Mouse (Mus musculus) bone marrow, adult 2 months (tissue): ENCODE measurements around the gene Fbxw8. TPM values are rescaled to one million over a fixed set of nuclear protein-coding genes. Genes with fewer than 3 reads are reported as not detected.

Experiments used
- H3K27ac ChIP-seq: fragments of 200-500 bp; 2 replicates; pipeline ENCODE4 v1.5.1; 2012; ENCODE audit warnings: low read depth, mild to moderate bottlenecking, control low read depth, inconsistent platforms, low read length; ENCODE audit not compliant: control insufficient read depth, poor library complexity, insufficient read depth
- H3K4me1 ChIP-seq: fragments of 200-500 bp; 2 replicates; pipeline ENCODE4 v1.6.1; 2011; ENCODE audit warnings: low read length; ENCODE audit not compliant: control insufficient read depth, insufficient read depth
- H3K4me3 ChIP-seq: fragments of 200-500 bp; replicated peaks from 2 replicates; pipeline ENCODE3; 2011; ENCODE audit warnings: mild to moderate bottlenecking, low read depth, low read length, control low read depth; ENCODE audit not compliant: control insufficient read depth
- CTCF ChIP-seq: fragments of 200-500 bp; IDR thresholded peaks from 2 replicates; pipeline ENCODE4 v1.5.1; 2011; ENCODE audit warnings: low read length, control low read depth; ENCODE audit not compliant: control insufficient read depth, insufficient read depth
- POLR2A ChIP-seq: fragments of 200-500 bp; IDR thresholded peaks from 2 replicates; pipeline ENCODE4 v1.6.1; 2011; ENCODE audit warnings: low read depth, mild to moderate bottlenecking, control low read depth, low read length, borderline replicate concordance; ENCODE audit not compliant: control insufficient read depth
- WGBS: fragments of 180-500 bp; shearing (Covaris S2); methylation state at CpG from one replicate; pipeline ENCODE4 v1.1.7; 2018; 5-methylcytosine and 5-hydroxymethylcytosine counted together
- polyA plus RNA-seq: library from polyadenylated mRNA; stranded (reverse); fragments of >200 nt; gene quantifications from 2 replicates; pipeline ENCODE4 v1.2.4, GENCODE M21; 2011; ENCODE audit warnings: low replicate concordance; ENCODE audit not compliant: missing spikeins, insufficient read depth, insufficient read length

The Fbxw8 gene
- polyA plus RNA-seq, 1 experiment, result 7.5 TPM

DNA sequence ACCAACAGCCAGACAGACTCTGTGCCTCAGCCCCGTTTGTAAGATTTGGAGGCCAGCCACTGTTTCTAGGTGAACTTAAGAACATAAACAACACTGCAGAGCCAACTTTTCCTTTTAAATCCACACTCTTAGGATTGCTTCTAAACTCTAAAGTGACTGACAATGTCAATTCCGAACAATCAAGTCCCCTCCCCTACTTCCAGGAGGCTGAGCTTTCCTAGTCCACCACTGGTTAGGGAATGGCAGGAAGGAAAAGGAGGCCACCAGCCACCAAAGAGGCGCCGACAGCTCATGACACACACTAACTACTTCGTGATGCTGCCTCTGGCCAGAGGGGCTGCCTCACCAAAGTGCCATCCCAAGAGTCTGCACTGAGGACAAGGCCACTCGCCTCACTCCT is 10.5 kb downstream of the Fbxw8 start:
- H3K27ac ChIP-seq, result no peak overlapping the region
- H3K4me1 ChIP-seq, result no peaks in the 10 kb centered on the region
- WGBS, result 80% methylated on average over 6 of the region's 6 CpGs
- H3K4me3 ChIP-seq, result no peak overlapping the region
- TF ChIP-seq CTCF, result no peak
- no peak for TF ChIP-seq POLR2A

DNA sequence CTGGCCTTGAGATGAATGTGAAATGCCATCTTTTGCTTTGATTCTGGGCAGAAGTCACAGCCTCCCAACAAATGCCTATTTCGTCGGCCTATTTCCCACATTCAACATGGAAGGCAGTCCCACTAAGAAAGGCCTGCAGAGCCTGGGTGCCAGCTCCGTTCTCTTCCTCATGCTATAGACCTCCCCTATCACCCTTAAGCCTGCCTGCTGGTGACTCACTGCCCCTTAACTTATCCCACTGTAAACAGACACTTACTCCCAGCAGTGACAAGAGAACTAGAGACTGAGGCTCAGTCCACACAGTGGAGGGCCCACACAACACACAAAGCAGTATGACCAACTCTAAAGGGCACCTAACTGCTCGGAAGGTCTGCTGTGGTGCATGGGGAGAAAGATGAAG is 10.9 kb downstream of the Fbxw8 start:
- no peak overlapping the region for H3K27ac ChIP-seq
- H3K4me3 ChIP-seq, result no peak overlapping the region
- H3K4me1 ChIP-seq, result no peaks in the 10 kb centered on the region
- WGBS, result 88% methylated on average over 4 of the region's 4 CpGs
- TF ChIP-seq POLR2A (no peak), CTCF (no peak)

- TF ChIP-seq POLR2A (no peak), CTCF (no peak)
- Histone ChIP-seq H3K27ac (no peak overlapping the region), H3K4me3 (no peak overlapping the region), H3K4me1 (no peaks in the 10 kb centered on the region)
- WGBS, result 81% methylated on average over 12 of the region's 12 CpGs
Measured at GRCm38 (mm10) chr5:118143211-118144026, 11.8 kb downstream of the Fbxw8 start.

GRCm38 (mm10) chr5:118142471-118142870 is 12.8 kb downstream of the Fbxw8 start:
- TF ChIP-seq POLR2A (no peak), CTCF (no peak)
- Histone ChIP-seq H3K4me1 (no peaks in the 10 kb centered on the region), H3K27ac (no peak overlapping the region), H3K4me3 (no peak overlapping the region)
- 84% methylated on average over 8 of the region's 8 CpGs for WGBS

DNA sequence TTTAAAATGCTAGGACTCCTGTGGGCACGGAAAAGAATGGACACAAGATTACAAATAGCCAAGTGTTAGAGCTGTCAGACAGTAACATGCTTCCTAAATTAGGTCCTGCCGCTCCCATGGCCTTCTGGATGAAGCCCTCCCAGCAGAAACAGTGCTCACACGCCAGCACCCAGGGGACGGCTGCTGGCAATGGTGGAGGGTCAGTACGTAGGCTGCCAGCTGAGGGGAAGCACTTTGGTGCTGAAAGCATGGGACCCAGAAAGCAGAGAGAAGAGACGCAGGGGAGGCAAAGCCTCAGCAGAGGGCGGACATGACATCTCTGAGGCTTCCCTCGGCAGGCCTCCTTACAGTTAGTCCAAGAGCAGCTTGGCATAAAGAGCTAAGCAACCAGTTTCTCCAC is 15.6 kb downstream of the Fbxw8 start:
- Histone ChIP-seq H3K4me3 (no peak overlapping the region), H3K27ac (no peak overlapping the region), H3K4me1 (no peaks in the 10 kb centered on the region)
- 90% methylated on average over 8 of the region's 8 CpGs for WGBS
- TF ChIP-seq POLR2A (no peak), CTCF (no peak)

DNA sequence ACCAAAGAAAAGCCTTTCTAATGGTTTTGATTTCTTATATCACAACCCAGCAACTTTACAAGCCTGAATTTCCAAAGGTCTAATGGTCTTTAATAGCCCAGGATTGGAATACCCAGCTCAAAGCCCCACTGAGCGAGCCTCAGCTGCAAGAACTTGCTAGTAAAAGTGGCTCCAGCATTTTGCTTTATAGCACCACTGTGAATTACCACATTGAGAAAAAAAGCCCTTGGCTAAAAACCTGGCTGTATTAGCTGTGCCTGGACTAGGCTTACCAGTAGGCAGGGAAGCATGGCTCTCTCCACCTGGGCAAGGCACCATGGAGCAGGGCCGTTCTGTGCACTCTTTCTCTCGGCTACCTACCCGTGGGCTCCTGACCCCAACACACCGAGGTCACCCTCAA is 18.9 kb downstream of the Fbxw8 start:
- H3K4me3 ChIP-seq, result no peak overlapping the region
- no peaks in the 10 kb centered on the region for H3K4me1 ChIP-seq
- TF ChIP-seq CTCF, result no peak
- TF ChIP-seq POLR2A, result no peak
- no peak overlapping the region for H3K27ac ChIP-seq
- 87% methylated on average over 5 of the region's 5 CpGs for WGBS

DNA sequence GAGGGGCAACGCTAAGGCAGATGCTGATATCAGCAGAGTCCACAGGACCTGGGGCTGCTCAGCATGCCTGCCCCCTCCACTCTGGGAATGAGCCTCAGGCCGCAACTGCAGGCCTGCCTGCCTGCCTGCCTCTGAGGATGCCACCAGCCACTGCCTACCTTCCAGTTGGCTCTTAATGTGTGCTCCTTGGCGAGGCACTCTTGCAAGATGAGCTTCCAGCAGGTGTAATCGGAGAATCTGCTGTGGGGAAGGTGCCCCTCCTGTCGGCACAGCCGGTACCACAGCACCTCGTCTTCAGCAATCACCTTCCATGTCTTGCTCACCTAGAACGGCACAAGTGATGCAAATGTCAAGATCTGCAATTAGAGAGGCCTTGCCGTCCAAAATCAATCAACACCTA is 26.6 kb downstream of the Fbxw8 start:
- no peak overlapping the region for H3K27ac ChIP-seq
- 82% methylated on average over 9 of the region's 9 CpGs for WGBS
- H3K4me3 ChIP-seq, result no peak overlapping the region
- TF ChIP-seq CTCF (no peak), POLR2A (no peak)
- no peaks in the 10 kb centered on the region for H3K4me1 ChIP-seq

DNA sequence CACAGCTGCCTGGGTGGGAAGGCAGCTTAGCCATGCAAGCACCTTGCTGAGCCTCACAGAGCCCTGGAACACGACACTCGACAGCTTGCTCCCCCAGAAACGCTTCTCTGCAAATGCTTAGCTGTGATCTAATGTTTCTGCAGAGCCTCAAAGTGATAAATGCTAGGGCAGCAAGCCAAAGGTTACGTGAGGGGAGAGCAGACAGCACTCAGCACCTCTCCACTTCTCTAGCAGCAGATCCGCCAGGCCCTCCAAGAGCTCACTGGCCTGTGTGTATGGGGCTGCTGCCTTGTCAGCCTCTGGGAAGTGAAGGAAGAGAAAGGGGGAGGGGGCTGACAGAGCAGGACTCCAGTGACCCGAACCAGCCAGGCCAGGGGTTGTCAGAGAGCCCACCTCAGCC is 27.1 kb downstream of the Fbxw8 start:
- TF ChIP-seq POLR2A, result no peak
- TF ChIP-seq CTCF, result no peak
- H3K27ac ChIP-seq, result no peak overlapping the region
- no peak overlapping the region for H3K4me3 ChIP-seq
- 91% methylated on average over 6 of the region's 6 CpGs for WGBS
- no peaks in the 10 kb centered on the region for H3K4me1 ChIP-seq

- WGBS, result 85% methylated on average over 4 of the region's 4 CpGs
- Histone ChIP-seq H3K27ac (no peak overlapping the region), H3K4me3 (no peak overlapping the region), H3K4me1 (no peaks in the 10 kb centered on the region)
- TF ChIP-seq POLR2A (no peak), CTCF (no peak)
Measured at GRCm38 (mm10) chr5:118126671-118127070, 28.6 kb downstream of the Fbxw8 start.

- WGBS, result 89% methylated on average over 10 of the region's 10 CpGs
- TF ChIP-seq CTCF, result no peak
- TF ChIP-seq POLR2A, result no peak
- no peaks in the 10 kb centered on the region for H3K4me1 ChIP-seq
- no peak overlapping the region for H3K27ac ChIP-seq
- no peak overlapping the region for H3K4me3 ChIP-seq
Measured at GRCm38 (mm10) chr5:118123096-118123495, 32.2 kb downstream of the Fbxw8 start.
